Mouse (Mus musculus) common myeloid progenitor, adult 5-6 weeks (primary cell): ENCODE measurements around the gene Krt78. TPM values are rescaled to one million over a fixed set of nuclear protein-coding genes. Genes with fewer than 3 reads are reported as not detected.
"Not testable (repeated sequence)": the region's sequence is repeated elsewhere in the genome, so short reads cannot be mapped to it uniquely, and the experiment has no call there.

Source experiments
- ATAC-seq: replicated peaks from 2 replicates; pipeline ENCODE4 v1.8.0; 2016; ENCODE audit warnings: low read depth, mild to moderate bottlenecking, moderate TSS enrichment, inconsistent platforms; ENCODE audit not compliant: poor library complexity, severe bottlenecking
- total RNA-seq: library from RNA; stranded (forward); fragments of 200-1000, 187-1606 nt; gene quantifications from 2 replicates; pipeline ENCODE4 v1.2.3, GENCODE M21; 2017

Krt78 gene
- not detected in 2 replicates for total RNA-seq

DNA sequence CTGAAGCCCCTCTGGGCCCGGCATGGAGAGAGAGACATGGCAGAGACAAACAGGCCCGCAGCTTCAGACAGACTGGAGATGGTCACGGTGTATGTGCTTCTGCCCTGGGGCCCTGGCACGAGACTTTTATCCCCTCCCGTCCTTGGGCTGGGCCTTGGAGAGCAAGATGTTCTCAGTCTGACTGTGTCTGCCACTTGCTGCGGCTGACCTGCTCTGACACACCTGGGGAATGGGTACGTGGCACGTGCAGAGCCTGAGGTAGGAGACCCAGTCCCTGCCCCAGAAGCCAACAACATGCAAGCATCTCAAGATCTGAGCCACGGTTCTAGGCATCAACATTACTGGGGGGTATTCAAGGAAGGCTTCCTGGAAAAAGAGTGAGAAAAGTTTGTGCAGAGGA lies at the start of gene Krt78:
TSS of gene Krt78 (minus strand) at position 101 of the 400 bp plus-strand sequence.
- no peak for ATAC-seq

DNA sequence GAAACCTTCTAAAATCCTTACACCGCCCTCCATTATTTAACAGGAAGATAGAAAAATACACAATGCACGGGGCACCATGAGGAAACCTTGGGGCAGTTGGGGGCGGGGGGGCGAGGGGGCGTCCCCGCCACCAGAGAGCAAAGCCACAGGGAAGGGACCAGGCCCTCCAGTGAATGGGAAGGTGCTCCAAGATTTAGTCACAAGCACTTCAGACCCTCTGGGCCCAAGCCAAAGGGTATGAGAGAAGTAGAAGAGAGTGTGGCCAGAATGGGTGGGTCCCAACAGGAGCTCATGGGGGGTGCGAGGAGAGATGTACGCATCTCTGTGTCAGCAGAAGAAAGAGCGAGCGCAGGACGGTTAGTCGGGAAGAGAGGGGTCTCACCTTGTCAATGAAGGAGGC lies 49.4 kb upstream of the Krt78 start:
- no peak for ATAC-seq

DNA sequence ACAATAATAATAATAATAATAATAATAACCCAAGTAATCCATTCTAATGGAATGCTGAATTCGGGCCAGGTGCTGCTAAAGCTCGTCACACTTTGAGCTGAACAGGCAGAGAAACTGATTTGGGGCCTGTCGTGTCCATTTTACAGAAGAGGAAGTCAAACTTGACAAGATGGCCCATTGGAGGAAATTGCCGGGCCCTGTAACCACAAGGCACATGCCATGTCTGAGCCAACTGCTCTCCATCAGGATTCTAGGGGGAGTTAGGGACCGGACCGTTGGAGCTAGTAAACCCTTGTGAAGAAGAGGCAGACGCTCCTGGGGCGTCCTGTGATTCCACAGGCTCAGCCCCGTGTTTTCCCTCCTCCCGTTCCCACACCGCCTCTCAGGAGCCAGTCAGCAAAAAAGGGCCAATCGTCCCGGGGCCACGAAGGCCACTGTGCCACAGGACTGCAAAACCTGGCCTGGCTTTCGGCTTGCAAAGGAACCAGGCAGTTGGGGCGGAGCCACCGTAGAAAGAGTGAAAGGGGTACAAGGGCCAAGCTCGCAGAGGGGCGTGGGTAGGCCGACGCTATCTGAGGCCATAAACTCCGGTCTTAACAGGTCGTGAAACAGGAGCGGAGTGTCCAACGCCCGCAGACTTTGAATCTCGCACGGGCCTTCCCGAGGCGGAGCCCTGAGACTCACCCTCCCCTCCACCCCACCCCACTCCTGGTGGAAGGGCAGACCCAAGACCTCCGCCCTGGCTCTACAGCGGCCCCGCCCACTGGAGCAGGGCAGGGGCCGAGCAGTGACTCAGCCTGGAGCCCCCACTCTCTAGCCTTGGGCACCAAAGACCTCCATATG lies 48.8 kb upstream of the Krt78 start:
- ATAC-seq, result peak; percentile 83

DNA sequence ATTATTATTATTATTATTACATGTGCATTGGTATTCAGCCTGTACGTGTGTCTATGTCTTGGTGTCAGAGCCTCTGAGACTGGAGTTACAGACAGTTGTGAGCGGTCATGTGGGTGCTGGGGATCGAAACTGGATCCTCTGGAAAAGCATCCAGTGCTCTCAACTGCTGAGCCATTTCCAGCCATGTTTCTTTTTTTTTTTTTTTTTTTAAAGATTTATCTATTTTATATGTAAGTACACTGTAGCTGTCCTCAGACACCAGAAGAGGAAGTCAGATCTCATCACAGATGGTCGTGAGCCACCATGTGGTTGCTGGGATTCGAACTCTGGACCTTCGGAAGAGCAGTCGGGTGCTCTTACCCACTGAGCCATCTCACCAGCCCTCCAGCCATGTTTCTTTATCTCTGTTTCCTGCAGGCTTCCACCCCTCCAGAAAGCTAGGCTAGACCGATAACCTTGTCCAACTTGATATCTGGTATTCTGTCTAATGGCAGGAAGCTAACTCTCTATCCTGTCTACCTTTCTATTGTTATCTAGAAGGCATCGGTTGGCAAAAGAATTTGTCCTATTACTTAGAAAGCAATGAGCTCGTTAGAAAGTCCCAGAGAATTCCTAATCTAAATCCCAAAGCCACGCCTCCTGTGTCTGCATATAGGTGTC lies 45.7 kb upstream of the Krt78 start:
- no peak for ATAC-seq

DNA sequence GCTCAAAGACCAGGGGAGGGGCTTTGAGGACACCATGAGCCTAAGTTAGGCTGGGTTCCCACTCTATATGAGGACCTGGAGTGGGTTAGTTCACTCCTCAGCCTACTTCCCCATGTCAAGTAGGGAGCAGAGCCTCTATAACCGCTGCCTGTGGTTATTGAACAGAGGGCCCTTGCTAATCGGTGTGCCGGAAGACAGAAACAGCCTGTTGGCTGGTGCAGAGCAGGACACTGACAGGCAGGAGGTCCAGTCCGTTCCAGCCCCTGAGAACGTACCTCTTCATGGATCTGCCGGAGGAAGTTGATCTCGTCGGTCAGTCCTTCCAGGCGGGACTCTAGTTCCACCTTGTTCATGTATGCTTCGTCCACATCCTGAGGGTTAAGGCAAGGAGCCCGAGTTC lies 45.1 kb upstream of the Krt78 start:
- peak; percentile 42 for ATAC-seq

DNA sequence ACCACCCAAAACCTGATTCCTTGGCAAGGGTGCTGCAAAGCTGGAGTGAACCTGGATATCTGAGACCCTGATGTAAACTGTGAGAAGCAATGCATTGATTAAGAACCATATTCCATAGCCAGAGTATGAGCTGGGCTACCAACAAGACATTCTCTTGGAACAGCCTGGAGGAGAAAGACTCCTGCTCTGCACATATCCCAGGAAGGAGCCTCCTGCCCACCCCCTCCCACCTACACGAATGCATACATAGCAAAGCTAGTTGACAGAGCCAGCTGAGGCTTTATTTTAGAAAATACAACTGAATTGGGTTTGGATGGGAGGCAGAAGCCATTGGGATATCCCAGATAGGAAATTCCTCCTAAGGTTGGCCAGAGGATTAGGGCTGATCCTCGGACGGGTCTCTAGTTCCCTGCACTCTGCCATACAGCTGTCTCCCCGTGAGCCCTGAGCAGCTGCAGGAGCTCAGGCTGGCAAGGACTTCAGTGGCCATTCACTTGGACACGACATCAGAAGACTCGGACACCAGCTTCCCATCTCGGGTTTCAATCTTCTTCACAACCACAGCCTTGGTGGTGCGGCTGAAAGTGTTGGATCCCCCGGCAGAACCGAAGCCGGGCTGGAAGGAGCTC lies 42.5 kb upstream of the Krt78 start:
- ATAC-seq, result not testable (repeated sequence)

DNA sequence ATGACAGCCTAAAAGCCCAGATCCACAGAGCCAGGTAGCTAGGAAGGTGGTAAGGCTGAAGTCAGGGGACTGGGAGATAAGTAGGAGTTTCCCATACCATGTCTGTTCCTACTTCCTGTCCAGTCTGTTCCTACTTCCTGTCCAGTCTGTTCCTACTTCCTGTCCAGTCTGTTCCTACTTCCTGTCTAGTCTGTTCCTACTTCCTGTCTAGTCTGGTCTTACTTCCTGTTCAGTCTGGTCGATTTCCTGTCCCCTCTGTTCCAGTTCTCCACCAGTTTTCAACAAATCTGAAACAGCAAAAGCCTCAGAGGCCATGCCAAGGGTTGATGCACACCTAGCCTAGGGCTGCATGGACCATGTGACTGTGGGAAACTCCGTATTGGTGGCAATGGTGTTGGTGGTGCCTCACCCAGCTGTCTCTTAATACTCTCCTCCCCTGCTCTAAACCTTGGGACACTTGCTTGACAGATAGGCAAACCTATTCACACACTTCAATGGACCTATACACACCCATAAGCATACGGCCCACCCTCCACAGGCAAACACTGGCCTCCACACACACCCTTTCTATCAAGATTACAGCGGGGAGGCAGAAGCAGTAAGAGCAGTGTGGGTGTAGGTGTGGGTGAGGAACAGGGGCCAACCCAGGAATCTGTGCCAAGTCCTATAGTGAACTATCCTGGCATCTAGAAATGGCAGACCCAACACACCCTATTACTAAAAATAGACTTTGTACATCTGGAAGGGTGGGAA lies 41.6 kb upstream of the Krt78 start:
- no peak for ATAC-seq

DNA sequence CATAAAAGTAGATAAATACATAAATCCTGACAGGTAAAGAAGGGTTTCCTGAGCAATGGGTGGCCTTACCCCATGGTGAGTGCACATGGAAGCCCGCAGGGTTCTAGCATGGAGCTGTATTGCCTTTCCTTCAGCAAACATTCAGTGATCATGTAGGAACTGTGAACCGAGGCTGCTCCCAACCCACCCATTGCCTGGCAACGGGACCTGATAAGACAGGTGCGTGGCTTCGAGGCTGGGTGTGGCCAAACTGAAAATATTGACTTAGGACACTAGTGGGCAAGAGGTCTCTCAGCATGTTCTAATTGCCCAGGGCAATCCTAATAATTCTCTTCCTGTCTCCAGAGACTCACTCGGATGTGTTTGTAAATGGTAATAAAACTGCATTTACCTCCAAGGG lies 40.3 kb upstream of the Krt78 start:
- ATAC-seq, result no peak

DNA sequence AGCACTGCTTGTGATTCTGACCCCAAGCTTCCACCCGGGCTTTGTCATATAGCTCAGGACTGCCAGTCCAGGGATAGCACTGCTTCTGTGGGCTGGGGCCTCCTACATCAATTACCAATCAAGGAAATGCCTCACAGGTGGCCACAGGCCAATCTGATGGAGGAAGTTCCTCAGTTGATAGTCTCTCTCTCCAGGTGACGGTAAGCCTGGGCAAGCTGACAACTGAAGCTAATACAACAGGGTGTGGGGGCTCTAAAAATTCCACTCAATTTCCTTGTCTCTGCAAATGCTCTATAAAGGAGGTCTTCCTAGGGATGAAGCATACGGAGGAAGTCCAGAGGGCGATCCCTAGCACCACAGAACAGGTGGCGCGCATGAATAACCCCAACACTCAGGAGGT lies 36.9 kb upstream of the Krt78 start:
- ATAC-seq, result no peak

DNA sequence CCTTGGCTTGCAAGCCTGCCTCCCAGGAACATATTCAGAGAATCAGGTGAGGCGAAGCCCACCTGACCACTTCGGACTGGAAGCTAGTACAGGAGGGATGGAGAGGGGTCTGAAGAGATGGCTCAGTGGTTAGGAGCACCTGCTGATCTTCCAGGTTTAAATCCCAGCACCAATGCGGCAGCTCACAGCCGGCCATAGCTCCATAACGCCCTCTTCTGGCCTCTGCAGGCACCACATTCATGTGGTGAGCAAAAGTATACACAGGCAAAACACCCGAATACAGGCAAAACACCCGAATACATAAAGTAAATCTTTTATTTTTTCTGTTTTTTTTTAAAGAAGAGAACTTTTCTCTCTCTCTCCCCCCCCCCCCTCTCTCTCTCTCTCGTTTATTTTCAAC lies 34.6 kb upstream of the Krt78 start:
- no peak for ATAC-seq

DNA sequence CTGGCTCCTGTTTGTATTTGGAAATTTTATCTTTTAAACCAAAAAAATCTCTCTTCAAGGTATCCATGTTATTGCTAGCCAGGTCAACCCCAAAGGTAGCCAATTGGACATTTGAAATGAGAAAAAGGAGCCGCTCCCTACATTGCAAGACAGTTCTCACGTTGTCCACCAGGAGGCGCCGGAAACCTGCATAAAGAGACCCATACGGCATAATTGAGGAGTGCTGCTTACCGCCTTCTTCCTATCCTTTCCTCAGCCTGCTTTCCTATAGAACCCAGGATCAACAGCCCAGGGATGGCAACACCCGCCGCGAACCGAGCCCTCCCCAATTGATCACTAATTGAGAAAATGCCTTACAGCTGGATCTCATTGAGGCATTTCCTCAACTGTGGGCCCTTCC lies 34.0 kb upstream of the Krt78 start:
- 0 out of 2 replicates have a peak, but pooled peaks have one; percentile 26 for ATAC-seq

DNA sequence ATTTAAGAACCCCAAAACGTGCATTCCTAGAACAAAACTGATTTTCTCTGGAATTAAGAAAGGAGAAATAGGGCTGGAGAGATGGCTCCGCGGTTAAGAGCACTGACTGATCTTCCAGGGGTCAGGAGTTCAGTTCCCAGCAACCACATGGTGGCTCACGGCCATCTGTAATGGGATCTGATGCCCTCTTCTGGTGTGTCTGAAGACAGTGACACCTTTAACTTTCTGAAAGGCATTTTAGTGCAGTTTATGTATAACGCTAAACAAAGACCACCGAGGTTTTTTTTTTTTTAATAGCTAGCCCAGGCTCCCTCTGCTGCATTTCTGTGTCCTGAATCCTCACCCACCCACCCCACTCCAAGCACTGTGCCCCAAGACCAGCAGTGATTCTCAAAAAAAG lies 30.7 kb upstream of the Krt78 start:
- no peak for ATAC-seq

DNA sequence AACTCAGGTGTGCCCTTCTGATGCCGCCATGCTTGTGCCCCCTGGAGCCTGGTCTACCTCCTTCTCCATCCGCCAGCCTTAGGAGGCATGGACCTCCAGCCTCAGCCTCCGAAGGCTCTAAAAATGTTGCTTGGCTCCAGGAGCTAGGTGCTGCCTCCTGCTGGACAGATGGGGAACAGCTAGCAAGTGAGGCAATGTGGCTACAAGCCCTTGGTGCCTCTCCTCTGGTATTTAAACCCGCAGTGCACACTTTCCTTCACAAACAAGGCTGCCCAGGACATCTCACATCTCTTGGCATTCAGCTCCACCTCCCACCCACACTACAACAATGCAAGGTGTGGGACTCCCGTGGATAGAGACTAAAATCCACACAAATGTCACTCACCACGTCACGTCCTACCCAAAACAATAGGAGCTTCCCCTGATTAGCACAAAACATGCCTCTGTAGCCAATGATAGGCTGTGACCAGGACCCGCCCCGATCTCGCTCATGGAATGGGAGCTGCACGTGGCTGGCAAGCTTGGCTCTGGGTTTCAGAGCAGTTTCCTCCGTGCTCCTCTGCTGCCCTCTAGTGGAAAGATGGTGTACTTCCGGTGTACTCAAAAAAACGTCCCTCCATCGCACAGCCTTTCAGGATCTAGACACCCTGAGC lies 30.0 kb upstream of the Krt78 start:
- peak; percentile 94 for ATAC-seq

DNA sequence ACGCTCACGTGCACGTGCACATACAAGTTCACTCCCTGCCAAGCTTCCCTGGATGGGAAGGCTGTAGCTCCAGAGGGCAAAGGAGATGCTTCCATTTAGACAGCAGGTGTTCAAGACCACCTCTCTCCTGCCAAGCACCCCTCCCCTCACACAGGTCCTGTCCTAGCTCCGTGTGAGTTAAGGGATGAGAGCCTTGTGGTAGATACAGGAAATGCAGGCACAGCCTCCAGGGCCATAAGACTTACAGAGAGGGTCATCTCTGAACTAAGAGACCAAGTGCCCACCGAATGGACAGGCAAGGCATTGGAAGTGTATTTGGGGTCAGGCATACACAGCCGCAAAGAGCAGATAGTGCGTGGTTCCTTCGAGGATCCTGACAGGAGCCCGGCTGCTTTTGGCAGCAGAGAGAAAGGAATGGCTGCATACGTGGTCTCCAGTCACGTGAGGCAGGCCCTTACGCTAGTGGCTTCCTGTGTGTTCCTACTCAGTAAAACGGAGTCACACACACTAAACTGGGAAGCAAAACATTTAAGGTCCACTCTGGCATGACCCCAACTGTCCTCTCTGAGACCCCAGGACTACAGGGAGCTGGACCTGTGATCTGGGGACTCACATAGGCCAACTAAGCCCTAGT lies 29.3 kb upstream of the Krt78 start:
- no peak for ATAC-seq

DNA sequence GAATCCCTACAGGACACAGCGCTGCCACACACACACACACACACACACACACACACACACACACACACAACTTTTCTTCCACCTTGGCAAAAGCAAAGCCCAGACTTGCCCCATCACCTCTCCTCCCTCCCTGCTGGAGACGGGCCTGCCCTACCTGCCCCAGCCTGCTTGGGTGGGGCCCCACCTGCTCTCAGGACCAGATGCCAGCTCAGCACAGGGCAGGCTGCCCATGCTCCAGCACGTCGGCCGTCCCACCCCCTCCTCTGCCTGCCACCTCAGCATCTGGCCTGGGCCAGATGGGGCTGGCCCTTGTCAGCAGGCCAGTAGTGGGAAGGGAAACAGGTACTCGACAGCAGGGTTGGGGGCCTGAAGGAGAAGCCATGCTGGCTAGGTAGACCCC lies 26.8 kb upstream of the Krt78 start:
- no peak for ATAC-seq

DNA sequence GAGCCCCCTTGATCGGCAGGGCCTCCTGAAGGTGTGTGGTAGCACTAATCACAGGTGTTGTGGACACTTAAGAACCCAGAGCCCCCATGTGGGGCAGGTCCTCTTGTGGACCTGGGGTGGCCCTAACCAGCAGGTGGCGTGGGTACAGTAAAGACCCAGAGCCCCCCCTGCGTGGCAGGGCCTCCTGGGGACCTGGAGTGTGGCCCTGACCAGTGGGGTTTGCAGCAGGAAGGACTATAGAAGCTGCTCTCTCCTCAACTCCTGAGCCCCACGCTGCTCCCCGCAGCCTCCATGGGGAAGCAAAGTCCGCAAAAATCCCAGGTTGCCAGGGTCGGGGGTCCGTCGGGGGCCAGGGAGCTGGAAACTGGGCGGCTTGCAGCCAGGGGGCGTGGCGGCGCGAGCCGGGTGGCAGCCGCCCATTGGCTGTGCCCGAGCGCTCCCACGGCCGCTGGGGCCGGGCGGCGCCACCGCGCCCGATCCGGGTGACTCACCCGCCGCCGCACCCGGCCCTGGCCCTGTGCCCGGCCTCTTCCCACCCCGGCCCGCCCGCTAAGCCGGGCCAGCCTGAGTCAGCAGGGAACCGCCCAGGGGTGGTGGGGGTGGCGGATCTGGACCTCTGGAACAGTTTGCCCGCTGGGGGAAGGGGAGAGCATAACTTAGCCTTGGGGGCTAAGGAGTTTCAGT lies 23.1 kb upstream of the Krt78 start:
- peak; percentile 36 for ATAC-seq

DNA sequence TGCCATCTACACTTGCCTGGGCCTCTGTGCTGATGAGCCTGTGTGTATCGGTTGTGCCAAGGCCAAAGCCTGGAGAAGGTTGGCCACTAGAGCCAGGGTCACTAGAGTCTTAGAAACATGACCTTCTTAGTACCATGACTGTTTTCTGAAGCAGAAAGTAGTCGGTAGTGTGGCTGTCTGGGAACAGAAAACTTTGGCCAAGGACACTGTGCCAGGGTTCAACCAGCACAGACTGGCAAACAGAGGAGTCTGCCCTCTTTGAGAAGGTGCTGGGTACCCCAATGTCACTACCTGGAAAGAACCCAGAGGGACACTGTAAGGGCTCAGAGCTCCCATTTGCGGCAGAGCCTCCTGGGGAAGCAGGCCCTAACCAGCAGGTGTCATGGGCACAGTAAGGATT lies 22.6 kb upstream of the Krt78 start:
- no peak for ATAC-seq

DNA sequence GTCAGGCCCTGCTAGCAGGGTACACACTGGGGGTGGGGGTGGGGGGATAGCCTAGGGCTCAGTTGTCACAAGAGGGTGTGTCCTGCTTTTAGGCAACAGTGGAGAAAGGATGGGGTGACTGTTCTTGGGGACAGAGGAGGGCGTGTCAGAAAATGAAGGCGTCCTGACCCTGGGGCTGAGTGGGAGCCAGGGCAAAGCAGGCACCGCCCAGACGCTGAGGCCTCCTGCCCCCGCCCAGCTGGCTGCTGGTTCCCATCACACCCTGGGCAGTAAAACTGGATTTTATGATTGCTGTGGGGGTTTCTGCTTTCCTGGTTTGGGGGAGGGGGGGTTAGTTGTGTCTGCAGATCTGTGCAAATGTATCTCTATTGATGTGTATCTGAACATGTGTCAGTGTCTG lies 21.9 kb upstream of the Krt78 start:
- ATAC-seq, result no peak
